Mouse (Mus musculus): ENCODE measurements around the gene Spock1.
"Not testable (repeated sequence)": the region's sequence is repeated elsewhere in the genome, so short reads cannot be mapped to it uniquely, and the experiment has no call there.

Gene Spock1

DNA sequence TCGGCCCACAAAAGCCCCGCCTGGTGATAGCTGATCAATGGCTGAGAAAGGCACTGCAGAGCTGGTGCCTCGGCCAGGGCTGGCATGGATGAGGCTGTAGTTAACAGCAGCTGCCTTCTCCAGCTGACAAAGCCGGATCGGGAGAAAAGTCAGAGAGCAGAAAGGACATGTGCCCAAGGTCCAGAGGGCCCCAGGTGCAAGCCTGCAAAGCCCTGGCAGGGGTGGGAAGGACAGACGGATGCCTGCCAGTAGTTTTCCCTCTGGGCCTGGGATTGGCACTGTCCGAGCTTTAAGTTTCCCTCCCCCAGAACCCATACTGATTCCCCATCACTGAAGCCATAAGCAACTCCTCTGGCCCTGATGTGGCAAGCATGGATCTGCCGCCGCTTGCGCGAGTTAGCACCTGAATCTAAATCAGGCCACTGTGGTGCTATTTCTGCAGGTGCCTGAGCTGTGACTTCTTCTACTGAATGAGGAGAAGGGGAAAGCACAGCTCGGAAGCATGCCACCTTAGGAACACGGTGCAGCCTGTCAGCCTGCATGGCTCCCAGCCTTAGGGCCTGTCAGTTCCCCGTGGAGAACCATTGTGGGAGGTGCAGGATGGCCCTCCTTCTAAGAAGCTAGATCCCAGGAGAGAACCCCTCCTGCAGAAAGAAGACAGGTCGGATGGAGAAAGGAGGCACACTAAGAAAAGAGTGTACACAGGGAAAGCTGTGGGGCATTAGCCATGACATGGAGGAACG, 423.5 kb downstream of the Spock1 start:
- DNase-seq (ENCODE audit: low spot score) = no peak

DNA sequence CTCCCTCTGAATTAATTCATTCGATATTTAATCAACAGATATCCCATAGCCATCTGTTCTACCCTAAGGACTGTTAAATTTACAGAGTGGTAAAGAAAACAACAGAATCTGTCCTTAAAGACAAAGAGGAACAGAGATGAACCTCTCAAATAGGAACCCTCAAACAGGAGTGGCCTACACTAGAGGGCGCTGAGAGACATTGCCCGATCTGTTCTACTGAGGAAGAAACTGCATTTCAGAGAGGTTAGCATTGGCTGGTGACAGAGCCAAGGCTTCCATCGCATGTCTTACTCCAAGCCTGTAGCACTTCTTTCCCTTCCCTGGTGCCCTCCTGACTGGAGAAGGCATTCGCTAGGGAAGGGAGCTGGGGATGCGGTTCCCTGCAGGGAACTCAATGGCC, 431.4 kb downstream of the Spock1 start:
- DNase-seq (ENCODE audit: low spot score) = peak; percentile 7

DNA sequence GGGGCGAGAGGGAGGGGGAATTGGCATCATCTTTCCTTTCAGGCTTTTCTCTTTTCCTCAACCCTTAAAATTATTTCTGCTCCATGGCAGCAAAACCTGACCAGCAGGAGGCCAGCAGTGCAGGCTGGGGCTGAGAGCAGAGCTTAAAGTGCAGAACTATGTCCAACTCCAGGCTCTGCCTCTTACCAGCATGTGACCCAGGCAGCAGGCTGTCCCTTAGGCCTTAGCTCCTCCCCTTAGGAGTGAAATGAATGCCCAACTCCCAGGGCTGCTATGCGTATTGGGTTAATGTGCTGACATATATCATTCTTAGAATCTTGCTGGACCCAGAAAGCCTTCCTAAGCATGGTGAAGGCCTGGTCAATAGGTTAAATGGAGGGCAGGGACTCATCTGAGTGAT, 434.1 kb downstream of the Spock1 start:
- no peak for DNase-seq (ENCODE audit: low spot score)

DNA sequence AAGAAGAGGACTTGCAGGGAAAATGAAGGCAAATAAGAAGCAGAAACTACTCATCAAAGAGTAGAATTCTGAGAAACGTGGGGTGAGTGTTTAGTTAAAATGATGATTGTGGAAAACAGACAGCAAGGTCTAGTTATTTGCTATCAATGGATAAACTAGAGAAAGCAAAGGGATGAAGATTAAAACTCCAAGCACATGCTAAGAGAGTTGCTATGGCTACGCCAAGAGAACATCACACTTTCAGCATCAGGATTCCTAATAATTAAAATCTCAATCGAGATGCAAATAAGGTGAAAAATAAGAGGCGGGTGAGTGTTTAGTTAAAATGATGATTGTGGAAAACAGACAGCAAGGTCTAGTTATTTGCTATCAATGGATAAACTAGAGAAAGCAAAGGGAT, 437.2 kb downstream of the Spock1 start:
- DNase-seq (ENCODE audit: low spot score) = not testable (repeated sequence)

DNA sequence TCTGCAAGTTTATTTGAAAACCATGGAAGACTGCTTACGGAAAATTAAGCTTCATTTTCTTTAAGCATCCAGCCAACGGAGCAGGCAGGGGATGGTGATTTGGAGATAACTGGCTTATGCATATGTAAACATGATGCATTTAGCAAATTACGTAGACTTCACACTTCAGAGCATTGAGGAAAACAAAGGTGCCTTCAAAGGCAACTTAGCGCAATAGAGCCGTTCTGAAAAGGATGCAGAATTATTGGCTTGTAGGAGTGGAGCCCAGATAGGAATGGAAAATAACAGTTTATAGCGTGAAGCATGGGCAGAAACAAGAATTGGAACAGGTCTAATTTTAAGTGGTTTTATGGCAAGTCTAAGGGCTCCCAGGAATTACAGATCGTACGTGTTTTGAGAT, 448.2 kb downstream of the Spock1 start:
- DNase-seq (ENCODE audit: low spot score) = no peak

DNA sequence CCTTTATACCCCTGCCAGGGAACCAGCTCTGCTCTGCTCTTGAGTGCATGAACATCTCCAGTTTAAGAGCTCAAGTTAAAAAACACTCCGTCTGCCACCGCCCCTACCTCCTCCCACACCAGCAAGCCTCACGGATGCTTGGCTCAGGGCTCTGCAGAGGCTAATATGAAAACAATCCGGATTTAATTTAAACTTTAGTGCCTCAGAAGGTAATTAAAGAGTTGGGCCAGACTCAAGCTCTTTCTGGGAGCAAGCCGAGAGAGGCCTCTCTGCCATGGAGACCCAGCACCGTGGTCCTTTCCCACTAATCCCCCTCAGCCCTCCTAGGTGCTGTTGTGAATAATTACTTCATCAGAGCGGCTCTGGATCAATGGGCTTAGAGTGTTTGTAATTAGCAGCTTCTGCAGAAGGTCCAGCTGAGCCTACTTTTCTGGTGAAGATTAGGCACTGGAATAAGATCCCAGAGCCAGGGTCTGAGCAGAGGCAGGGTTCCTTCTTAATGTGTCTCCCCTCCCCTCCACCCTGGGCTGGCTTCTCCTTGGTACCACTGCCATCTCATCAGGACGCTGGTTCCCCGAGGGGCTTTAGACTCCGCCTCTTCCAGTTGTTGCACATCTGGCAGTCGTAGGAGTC, 457.8 kb downstream of the Spock1 start:
- no peak for DNase-seq (ENCODE audit: low spot score)

DNA sequence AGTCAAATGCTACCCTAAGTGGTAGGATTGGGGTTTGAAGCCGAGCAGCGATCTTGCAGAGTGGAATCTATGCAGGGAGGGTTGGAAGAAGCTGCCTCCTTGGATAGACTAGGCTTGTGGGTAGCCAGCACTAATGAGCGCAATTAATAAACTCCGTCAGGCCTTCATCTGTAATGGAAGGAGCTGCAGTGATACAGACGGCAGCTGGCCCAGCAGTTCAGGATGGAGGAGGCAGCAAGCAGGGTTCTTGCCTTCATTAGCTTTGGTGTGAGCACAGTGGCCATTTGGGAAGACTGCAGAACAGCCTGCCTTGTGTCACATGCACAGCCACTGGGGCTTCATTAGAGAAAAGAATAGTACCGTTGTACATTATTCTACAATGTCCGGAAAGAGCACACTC, 459.2 kb downstream of the Spock1 start:
- no peak for DNase-seq (ENCODE audit: low spot score)

DNA sequence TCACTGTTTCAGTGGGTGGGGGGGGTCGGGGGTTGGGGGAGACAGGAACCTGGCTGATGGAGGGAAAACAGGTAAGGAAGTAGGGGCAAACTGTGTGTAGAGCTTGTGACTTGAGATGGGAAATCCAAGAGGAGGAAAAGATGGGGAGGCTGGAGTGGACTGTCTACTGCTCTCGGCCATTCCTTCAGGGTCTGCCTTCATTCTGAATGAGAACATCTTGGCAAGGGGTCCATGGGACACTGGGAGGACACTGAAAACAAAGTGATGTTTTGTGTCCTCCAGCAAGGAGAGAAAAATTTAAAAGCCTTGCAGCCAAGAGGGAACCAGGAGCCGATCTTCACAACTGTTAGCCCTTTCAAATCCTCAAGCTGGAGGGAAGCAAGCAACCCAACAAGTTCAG, 463.2 kb downstream of the Spock1 start:
- no peak for DNase-seq (ENCODE audit: low spot score)

DNA sequence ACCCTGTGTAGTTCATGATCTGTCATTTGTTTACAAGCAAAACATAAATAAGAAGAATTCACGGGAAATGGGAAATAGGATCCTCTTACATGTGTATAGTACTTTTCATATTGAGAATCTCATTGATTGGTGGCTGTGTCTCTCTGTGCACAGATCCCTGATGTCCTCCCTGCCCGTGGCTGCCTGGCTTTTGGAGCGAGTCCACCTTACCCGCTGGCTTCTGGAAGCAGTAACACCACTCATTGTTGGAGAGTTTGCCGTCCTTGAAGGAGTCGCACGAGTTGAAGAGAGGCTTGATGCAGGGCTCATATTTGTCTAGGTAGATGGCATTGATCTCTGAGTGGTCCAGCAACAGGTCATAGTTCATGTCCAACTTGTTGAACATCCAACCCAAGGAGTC, 468.0 kb downstream of the Spock1 start:
- no peak for DNase-seq (ENCODE audit: low spot score)

DNA sequence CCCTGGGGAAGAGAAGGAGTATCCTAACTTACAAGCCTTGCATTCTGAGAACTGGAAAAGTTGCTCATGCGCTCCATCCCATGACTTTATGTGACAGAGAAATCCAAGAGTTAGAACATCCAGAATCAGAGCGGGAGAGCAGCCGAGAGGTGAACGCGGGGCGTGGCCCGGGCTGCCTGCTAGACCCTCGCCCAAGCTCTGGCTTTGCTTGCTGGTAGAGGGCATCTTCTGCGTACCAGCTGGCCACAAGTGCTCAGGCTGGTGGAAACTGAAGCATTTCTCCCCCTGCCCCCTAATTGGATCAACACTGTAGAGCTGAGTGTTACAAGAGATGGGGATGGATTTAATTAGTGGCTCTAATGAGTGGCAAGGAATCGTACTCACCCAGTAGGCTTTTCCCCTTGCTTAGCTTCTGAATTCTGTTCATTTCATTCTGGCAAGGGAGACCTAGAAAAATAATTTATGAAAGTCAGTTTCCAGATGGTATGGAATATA, 472.4 kb downstream of the Spock1 start:
- no peak for DNase-seq (ENCODE audit: low spot score)

DNA sequence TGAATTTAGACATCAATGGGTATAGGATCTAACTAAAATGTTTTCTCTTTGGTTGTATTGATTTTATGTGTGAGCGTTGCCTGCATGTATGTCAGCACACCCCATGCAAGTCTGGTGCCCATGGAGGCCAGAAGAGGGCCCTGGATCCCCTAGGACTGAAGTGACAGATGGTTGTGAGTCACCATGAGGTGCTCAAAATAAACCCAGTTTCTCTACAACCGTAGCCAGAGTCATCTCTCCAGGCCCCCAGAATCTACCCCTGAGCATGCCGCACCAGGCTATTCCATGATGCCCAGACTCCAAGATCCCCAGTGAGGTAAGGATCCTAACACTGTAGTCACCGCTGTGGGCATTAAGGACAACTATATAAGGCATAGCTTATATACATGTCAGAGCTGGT, 474.3 kb downstream of the Spock1 start:
- no peak for DNase-seq (ENCODE audit: low spot score)

DNA sequence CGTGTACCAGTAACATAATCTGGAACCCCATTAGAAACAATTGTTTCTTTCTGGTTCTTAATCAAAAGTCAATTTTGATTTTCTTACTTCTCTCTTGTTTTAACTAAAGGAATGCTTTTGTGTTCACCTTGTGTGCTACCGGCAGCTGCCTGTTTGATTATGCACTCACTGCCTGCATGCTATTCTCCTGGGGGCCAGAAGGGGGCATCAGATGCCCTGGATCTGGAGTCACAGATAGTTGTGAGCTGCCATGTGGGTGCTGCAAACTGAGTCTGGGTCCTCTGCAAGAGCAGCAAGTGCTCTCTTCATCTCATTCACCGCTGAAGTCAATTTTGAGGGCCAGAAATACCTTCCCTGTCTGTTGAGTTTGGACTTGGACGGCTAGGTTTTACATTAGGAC, 476.3 kb downstream of the Spock1 start:
- no peak for DNase-seq (ENCODE audit: low spot score)

DNA sequence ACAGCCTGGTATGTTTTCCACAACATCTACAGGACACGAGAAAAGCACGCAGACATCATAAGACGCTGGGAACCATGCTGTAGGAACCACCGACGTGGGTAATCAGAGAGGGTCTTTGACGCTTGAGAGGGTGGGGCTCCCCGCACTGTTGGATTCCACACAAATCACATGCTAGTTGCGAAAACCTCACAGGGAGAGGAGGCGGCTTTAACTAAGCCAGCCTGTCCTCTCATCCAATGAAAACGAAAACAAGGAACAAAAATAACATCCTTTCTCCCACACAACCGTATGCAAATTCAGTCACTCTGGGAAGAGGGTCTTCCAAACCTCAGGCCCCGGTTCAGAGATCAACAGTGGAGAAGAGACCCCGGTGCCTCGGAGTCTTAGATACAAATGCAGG, 479.3 kb downstream of the Spock1 start:
- no peak for DNase-seq (ENCODE audit: low spot score)

DNA sequence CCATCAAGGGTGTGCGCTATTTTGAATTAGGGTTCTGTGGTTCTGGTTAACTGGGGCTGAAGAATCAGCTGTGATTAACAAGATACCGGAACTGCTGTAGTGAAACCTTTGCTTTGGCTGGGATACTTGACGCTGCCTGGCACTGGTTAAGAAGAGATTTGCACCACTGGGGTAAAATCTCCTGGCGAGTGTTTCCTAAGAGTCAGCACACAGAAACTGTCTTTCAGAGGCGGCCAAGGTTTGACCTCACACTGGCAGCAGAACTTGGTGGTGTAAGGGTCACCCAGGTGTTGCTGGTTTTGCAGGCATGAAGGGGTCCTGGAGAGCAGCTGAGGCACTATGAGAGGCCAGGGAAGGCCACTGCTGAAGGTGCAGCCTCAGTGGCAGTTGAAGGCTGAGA, 489.4 kb downstream of the Spock1 start:
- no peak for DNase-seq (ENCODE audit: low spot score)

DNA sequence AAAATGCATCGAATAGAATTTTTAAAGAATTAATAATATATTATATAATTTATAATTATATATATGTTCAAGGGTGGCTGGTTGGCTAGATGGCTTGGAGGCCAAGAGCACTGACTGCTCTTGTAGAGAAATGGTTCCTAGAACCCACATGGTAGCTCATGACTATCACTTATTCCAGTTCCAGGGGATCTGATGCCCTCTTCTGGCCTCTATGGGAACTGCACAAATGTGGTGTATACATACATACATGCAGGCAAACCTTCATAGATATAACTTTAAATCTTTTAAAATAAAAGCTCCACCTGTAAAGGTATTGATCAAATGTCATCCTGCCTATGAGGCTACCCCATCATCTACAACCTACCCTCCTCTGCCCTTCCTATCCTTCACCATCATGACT, 493.4 kb downstream of the Spock1 start:
- no peak for DNase-seq (ENCODE audit: low spot score)

DNA sequence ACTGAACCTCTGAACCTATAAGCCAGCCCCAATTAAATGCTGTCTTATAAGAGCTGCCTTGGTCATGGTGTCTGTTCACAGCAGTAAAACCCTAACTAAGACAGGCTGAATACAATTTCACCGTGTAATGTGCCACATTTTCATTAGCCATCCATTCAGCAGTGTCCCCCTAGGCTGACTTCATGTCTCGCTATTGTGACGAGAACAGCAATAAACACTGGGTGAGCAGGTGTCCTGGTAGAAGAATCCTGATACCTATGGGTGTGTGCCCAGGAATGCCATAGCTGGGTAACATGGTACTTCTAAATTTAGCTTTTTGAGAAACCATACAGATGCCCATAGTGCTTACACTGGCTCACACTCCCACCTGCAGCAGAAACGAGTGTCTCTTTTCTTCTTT, 500.5 kb downstream of the Spock1 start:
- no peak for DNase-seq (ENCODE audit: low spot score)

DNA sequence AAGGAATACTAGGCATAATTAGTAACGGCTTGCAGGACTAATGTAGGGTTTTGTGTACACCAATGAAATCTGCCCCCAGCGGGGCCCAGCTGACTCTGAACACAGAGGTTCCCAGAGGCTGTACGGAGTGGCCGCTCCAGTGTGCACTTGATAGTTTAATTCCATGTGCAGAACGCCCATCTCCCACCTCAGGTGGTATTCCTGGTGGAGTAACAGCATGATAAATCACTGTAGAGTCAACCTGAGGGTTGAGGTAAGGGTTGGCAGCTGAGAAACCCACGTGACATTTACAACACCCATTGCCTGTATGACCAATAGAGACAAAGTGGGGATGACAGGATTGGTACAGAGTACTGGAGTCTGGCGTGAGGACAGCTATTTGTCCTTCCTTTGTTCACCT, 505.7 kb downstream of the Spock1 start:
- DNase-seq (ENCODE audit: low spot score) = no peak

DNA sequence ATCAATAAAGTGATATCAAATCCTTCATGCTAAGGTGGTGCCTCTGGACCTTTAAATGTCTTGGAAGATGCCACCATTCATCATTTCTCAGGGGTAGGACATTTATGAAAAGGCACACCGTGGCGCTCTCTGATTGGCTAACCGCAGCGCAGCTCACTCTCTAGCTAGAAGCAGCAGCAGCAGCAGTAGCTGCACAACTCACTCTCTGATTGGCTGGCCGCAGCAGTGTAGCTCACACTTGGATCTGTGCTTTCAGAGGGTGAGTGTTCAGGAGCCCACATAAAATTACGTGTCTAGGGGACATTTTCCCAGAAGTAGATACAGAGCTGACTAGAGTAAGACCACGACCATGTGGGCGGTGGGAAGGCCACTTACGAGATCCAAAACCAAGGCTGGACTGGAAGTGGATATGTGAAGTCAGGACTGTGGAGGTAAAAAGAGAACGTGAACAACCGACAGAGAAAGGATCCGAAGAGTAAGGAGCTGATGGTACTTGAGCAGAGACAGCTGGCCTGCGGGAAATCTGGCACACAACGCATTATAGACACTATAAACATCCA, 535.9 kb downstream of the Spock1 start:
- no peak for DNase-seq (ENCODE audit: low spot score)
